Mouse (Mus musculus) embryo, embryonic 10.5 days (tissue): ENCODE measurements around the gene Fam240b.

Experiments
- DNase-seq: peaks from one replicate; pipeline ENCODE4 v3.0.0-alpha.2; 2015; ENCODE audit warnings: low spot score

The Fam240b gene

GRCm38 (mm10) chr13:64439471-64439870 lies 58.1 kb downstream of the Fam240b start:
- no peak for DNase-seq

DNA sequence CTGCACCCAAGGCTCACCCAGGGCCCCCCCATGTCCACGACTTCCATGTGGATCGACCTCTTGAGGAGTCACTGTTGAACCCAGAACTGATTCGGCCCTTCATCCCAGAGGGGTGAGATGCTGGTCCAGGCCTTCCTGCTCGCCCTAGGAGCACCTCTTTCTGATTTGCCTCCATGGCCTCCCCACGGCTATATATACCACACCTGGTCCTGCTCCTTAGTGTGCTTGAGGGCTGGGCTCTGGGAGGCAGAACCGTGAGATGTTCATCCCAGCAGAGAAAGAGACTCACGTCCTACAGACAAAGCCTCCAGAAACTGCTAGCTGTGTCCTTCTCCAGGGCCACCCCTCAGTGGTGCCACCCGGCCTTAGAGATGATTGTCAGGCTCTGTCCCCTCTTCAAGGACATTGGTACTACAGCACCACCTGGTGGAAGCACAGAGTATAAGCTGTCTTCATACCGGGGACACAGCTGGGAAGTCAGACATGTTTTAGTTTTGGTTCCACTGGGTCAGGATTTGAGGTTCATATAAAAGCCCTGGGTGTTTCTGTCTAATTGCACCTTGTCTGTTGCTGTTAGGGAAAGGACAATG lies 58.6 kb downstream of the Fam240b start:
- DNase-seq, result peak; percentile 81

- no peak for DNase-seq
Measured at GRCm38 (mm10) chr13:64437801-64438200, 59.8 kb downstream of the Fam240b start.

DNA sequence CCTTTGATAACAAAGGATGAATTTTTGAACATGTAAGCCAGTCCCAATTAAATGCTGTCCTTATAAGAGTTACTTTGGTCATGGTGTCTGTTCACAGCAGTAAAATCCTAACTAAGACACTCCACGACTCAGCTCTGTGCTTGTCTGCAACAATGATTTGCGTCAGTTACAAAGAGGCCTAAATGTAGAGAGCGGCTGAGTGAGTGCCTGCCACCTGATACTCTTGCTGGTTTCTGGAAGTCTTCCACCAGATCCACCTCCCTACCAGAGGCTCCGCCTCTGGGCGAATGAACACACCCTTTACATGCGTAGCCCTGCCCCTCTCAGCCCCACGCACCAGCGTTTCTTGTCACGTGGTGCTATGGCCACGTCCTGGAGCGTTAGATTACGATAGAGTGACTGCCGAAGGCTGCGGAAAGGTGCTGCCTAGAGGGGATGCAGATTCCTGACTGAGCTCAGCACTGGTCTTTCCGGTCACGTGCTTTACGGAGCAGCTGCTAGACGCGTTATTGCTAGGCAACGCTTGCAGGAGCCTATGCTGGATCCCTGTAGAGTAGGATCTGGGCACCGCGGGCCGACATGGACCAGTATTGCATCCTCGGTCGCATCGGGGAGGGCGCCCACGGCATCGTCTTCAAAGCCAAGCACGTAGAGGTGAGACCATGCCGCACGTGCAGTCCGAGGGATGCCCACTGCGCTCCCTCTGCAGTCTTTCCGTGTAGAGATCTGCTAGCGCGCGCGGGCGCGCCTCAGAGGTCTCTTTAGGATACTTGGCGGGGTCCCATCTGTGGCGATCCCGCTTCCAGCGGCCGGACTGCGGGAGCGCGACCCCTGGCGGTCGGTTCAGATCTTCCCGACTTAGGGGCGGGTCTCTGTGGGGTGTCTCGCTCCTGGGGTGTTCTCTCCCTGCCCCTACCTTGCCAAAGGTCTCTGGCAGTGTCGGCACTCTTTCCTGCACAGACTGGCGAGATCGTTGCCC lies 65.3 kb downstream of the Fam240b start, which contains the start of gene Cdk20:
Cdk20 (plus strand) TSS at position 298 of the 979 bp plus-strand sequence.
- peak; percentile 96 for DNase-seq
